Mouse (Mus musculus) kidney, adult 2 months (tissue): ENCODE results near the gene Vgll1.

ENCODE experiments used
- CTCF ChIP-seq: fragments of 200-500 bp; conservative IDR thresholded peaks from 2 replicates; pipeline ENCODE4 v1.5.1; 2011; ENCODE audit warnings: low read depth, mild to moderate bottlenecking, control low read depth, low read length, moderate library complexity, mixed read lengths; ENCODE audit not compliant: insufficient read depth, insufficient read length
- POLR2A ChIP-seq: fragments of 200-500 bp; IDR thresholded peaks from one replicate; pipeline ENCODE4 v1.6.1; 2011; ENCODE audit warnings: low read depth, low read length, control low read depth

DNA sequence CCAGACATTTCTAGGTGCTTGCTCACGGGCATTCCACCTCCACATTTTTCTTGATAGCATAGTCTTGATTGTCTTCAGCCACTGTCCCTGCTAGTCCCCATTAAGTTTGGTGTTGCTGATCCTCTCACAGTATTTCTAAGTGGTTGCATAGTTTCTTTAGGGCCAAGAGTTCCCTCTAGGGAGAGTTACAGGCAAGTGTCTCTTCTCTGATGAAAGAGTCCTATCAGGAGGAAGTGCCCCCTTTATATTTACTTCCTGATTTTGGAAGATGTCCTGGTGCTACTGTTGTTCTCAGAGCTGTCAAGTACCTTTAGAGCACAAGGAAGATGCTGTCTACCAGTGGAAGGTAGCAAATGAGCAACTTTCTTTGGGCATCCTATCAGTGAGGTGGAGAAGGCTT, 65.6 kb downstream of the Vgll1 start:
- TF ChIP-seq CTCF: no peak
- TF ChIP-seq POLR2A: no peak
